Mouse (Mus musculus): ENCODE results near the gene Gm38431. TPM values are rescaled to one million over a fixed set of nuclear protein-coding genes. Genes with fewer than 3 reads are reported as not detected.

Gm38431 gene
- total and polyA plus RNA-seq, 3 experiments = 1.1 to 30.5 (median 9.8) TPM

DNA sequence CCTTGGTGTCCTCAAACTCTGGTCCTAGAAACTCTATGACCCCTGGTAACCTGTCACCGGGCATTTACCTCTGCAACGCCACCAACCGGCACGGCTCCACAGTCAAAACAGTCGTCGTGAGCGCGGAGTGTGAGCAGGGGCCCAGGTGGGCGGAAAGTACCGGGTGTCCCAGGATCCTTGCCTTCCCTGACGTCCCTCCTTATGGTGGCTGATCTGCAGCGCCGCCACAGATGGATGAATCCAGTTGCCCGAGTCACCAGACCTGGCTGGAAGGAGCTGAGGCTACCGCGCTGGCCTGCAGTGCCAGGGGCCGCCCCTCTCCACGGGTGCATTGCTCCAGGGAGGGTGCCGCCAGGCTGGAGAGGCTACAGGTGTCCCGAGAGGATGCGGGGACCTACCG lies 55.1 kb downstream of the Gm38431 start:
- H3K4me3 ChIP-seq (replicated peaks in 1 of 3; ENCODE audit: low read depth in 2 of 3, low read length in 2 of 3, poor library complexity in 1 of 3) = no peak overlapping the region
- H3K79me2 ChIP-seq (replicated peaks; ENCODE audit: control insufficient read depth, extremely low read depth, insufficient read depth, poor library complexity, severe bottlenecking) = no peaks in the 10 kb centered on the region
- no peak overlapping the region for H3K9ac ChIP-seq (ENCODE audit: insufficient read depth, low read depth)
- H3K27ac ChIP-seq (ENCODE audit: insufficient read depth, low read depth) = no peak overlapping the region
- peaks cover 23 to 39% of the 10 kb centered on the region in 2 experiments for H3K36me3 ChIP-seq (replicated peaks in 1 of 2; ENCODE audit: control insufficient read depth in 1 of 2, insufficient read depth in 1 of 2, low read length in 1 of 2)
- H3K4me1 ChIP-seq (ENCODE audit: control insufficient read depth in 1 of 2, insufficient read depth in 2 of 2) = peaks cover 14 to 34% of the 10 kb centered on the region in 2 experiments
- H3K9me3 ChIP-seq (replicated peaks; ENCODE audit: low read length) = no peaks in the 10 kb centered on the region
- H3K4me2 ChIP-seq (ENCODE audit: insufficient read depth, low read depth, poor library complexity, severe bottlenecking) = no peak overlapping the region
- DNase-seq (ENCODE audit: extremely low read depth) = no peak
- TF ChIP-seq ZNF384 (IDR thresholded peaks at IDR 0.05; ENCODE audit: low read depth, low read length) = no peak
- TF ChIP-seq POLR2A (IDR thresholded peaks at IDR 0.05; ENCODE audit: low read depth, low read length) = no peak
- no peak for TF ChIP-seq MAX (IDR thresholded peaks at IDR 0.05; ENCODE audit: low read length)
- TF ChIP-seq BHLHE40 (IDR thresholded peaks at IDR 0.05; ENCODE audit: low read depth, low read length) = no peak
- TF ChIP-seq USF1 (IDR thresholded peaks at IDR 0.05; ENCODE audit: low read depth, low read length) = no peak
- no peak for TF ChIP-seq IRF4 (IDR thresholded peaks at IDR 0.05; ENCODE audit: low read depth, low read length)
- no peak for TF ChIP-seq KAT2A (IDR thresholded peaks at IDR 0.05; ENCODE audit: insufficient replicate concordance, low read length)
- no peak for TF ChIP-seq USF2 (conservative IDR thresholded peaks at IDR 0.05; ENCODE audit: low read depth, low read length)
- no peaks in the 10 kb centered on the region for H3K27me3 ChIP-seq (replicated peaks)
- dilution Hi-C loops (cut with MboI; ENCODE audit: extremely low pct_ligation_motif_present, extremely low pct_unique_long_range_greater_than_20kb, low sequenced_read_pairs) (no loop called here), in situ Hi-C loops (cut with MboI; ENCODE audit: low pct_ligation_motif_present, low pct_unique_long_range_greater_than_20kb, low sequenced_read_pairs) (no loop called here)

DNA sequence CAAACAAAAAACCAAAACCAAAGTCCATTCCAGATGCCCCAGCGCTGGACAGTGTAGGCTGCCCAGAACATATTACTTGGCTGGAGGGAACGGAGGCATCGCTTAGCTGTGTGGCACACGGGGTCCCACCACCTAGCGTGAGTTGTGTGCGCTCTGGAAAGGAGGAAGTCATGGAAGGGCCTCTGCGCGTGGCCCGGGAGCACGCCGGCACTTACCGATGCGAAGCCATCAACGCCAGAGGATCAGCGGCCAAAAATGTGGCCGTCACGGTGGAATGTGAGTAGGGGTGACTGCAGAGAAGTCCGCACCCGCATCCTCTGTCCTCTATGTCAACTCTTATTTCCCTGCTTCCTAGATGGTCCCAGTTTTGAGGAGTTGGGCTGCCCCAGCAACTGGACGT lies 55.6 kb downstream of the Gm38431 start:
- TF ChIP-seq USF1 (IDR thresholded peaks at IDR 0.05; ENCODE audit: low read depth, low read length) (no peak), CHD2 (IDR thresholded peaks at IDR 0.05; ENCODE audit: low read length) (no peak), POLR2A (IDR thresholded peaks at IDR 0.05; ENCODE audit: low read depth, low read length) (no peak), POLR2AphosphoS2 (IDR thresholded peaks at IDR 0.05; ENCODE audit: low read depth, low read length) (no peak), UBTF (IDR thresholded peaks at IDR 0.05; ENCODE audit: low read depth, low read length) (no peak), ZNF384 (IDR thresholded peaks at IDR 0.05; ENCODE audit: low read depth, low read length) (no peak), MYC (IDR thresholded peaks at IDR 0.05; ENCODE audit: low read depth, low read length) (no peak), MAX (IDR thresholded peaks at IDR 0.05; ENCODE audit: low read length) (no peak), ZKSCAN1 (IDR thresholded peaks at IDR 0.05; ENCODE audit: borderline replicate concordance, low read depth, low read length) (no peak), GABPA (IDR thresholded peaks at IDR 0.05; ENCODE audit: insufficient replicate concordance, low read depth, low read length) (no peak), IRF4 (IDR thresholded peaks at IDR 0.05; ENCODE audit: low read depth, low read length) (no peak), ELF1 (IDR thresholded peaks at IDR 0.05; ENCODE audit: low read depth, low read length) (no peak)
- H3K79me2 ChIP-seq (replicated peaks; ENCODE audit: control insufficient read depth, extremely low read depth, insufficient read depth, poor library complexity, severe bottlenecking) = no peaks in the 10 kb centered on the region
- H3K27ac ChIP-seq (ENCODE audit: insufficient read depth, low read depth) = no peak overlapping the region
- H3K27me3 ChIP-seq (replicated peaks) = no peaks in the 10 kb centered on the region
- H3K36me3 ChIP-seq (replicated peaks in 1 of 2; ENCODE audit: control insufficient read depth in 1 of 2, insufficient read depth in 1 of 2, low read length in 1 of 2) = peaks cover 23 to 39% of the 10 kb centered on the region in 2 experiments
- in situ Hi-C loops (cut with MboI; ENCODE audit: low pct_ligation_motif_present, low pct_unique_long_range_greater_than_20kb, low sequenced_read_pairs) (no loop called here), dilution Hi-C loops (cut with MboI; ENCODE audit: extremely low pct_ligation_motif_present, extremely low pct_unique_long_range_greater_than_20kb, low sequenced_read_pairs) (no loop called here)
- no peak overlapping the region for H3K9ac ChIP-seq (ENCODE audit: insufficient read depth, low read depth)
- no peaks in the 10 kb centered on the region for H3K9me3 ChIP-seq (replicated peaks; ENCODE audit: low read length)
- DNase-seq (ENCODE audit: extremely low read depth) = no peak
- H3K4me2 ChIP-seq (ENCODE audit: insufficient read depth, low read depth, poor library complexity, severe bottlenecking) = no peak overlapping the region
- H3K4me1 ChIP-seq (ENCODE audit: control insufficient read depth in 1 of 2, insufficient read depth in 2 of 2) = peaks cover 14 to 29% of the 10 kb centered on the region in 2 experiments
- no peak overlapping the region for H3K4me3 ChIP-seq (replicated peaks in 1 of 3; ENCODE audit: low read depth in 2 of 3, low read length in 2 of 3, poor library complexity in 1 of 3)
